Mouse (Mus musculus) cortical plate, adult 2 months (tissue): ENCODE measurements around the gene Me3.

Experiments
- CTCF ChIP-seq: fragments of 200-500 bp; IDR thresholded peaks from 2 replicates; pipeline ENCODE4 v1.5.1; 2011; ENCODE audit warnings: mild to moderate bottlenecking, control low read depth, low read length; ENCODE audit not compliant: insufficient read depth; ENCODE audit errors: extremely low read depth
- POLR2A ChIP-seq: fragments of 200-500 bp; IDR thresholded peaks from 2 replicates; pipeline ENCODE4 v1.6.1; 2011; ENCODE audit warnings: mild to moderate bottlenecking, low read length, control low read depth; ENCODE audit not compliant: insufficient read depth; ENCODE audit errors: extremely low read depth

DNA sequence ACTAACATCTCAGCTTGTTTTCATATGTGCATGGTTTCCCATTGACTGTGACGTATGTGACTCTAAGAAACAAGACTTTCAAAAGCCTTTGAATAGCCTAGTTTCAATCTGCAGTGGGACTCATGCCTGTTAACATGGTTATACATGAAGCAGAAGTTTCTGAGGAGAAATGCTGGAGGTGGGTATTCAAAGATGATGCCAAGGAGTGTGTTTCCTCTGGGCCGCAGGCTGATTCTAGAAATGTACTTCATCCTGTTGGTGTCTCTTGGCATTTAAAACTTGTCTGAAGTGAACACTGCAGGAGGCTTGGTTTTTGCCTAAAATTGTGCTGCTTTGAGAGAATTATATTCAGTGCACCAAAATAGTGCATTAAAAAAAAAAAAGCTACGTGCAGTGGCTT lies 34.2 kb downstream of the Me3 start:
- TF ChIP-seq CTCF (no peak), POLR2A (no peak)
